Mouse (Mus musculus): ENCODE measurements at regions not wholly inside any gene's neighbourhood (a gene's known extent, or its start where the extent isn't known, plus 50 kb on each side); places are given as distances from the start of the nearest gene placed in this dataset.

GRCm38 (mm10) chr2:159645861-159646260, 688.1 kb downstream of the Gm826 start:
- peak; percentile 6 to 8 for DNase-seq (ENCODE audit: low spot score in 2 of 2)

DNA sequence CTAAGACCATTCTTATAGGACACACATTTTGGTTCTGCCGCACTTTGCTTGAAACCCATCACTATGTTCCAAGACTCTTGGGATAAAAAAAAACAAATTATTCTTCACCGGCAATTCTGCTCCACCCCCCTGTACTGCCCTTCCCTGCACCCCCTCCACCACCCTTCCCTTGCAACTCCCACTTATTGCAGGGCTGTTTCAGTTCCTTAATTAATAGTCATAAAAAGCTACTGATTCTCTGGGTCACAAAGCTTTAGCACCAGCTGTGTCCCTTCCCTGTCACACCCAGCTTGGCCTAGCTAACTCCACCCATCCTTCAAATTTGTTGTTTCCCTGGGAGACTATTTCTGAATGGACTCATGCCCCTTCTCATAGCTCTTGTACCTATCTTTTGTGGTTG, 687.4 kb downstream of the Gm826 start:
- no peak for DNase-seq (ENCODE audit: low spot score in 2 of 2)

DNA sequence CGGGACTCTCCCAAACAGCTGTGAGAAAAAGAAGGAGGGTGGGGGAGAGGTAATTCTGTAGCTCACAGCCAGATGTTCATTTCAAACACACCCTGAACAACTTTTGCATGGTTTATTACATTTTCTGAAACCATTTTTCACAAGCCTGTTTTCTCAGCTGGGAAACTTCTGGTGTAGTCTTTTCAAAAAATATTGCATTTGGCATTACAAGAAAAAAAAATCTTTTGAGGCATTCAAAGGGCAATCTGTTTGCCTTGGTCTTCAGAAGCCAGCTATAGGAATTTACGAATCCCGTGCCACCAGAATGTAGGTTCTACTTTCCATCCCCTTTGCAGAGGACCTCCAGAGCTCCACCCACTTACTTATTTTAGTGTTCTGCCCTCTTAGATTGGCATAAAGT, 681.7 kb downstream of the Gm826 start:
- DNase-seq (ENCODE audit: low spot score in 2 of 2) = no peak

DNA sequence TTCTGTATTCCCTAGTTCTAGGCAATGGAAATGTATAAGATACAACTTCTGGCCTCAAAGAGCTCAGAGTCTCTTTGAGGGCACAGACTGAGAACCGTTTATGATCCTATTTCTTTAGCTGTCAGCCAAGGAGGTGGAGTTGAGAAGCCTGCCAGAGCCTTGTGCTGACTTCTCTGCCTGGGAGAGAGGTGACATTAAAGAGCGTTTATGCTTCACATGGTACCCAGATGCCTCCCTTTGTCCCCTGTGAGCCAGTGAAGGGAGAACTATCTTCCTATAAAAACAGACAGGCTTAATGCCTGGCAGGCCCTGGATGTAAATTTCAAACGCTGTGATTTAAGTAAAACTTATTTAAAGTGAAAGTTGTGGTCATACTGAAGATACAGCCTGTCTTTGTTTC, 657.1 kb downstream of the Gm826 start:
- no peak for DNase-seq (ENCODE audit: low spot score in 2 of 2)

DNA sequence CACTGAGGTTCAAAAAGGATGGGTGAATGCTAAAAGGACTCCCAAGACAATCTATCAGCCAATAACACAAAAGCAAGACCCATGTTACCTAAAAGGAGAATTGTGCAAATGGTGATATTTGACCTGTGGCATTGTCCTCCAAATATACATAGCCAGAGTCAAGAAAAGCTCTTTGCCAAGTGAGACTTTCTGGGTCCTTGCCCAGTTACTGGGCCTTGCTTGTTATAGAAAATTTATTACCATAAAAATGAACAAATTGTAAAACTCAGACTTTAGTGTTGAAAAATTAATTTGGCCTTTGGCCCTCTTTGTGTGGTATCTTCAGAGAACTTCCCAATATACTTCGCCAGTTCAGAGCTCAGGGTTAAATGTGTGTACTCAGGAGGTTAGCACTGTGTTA, 653.3 kb downstream of the Gm826 start:
- no peak for DNase-seq (ENCODE audit: low spot score in 2 of 2)

- DNase-seq (ENCODE audit: low spot score in 2 of 2) = no peak
These were observed 630.9 kb downstream of the Gm826 start for GRCm38 (mm10) chr2:159703100-159703499.

DNA sequence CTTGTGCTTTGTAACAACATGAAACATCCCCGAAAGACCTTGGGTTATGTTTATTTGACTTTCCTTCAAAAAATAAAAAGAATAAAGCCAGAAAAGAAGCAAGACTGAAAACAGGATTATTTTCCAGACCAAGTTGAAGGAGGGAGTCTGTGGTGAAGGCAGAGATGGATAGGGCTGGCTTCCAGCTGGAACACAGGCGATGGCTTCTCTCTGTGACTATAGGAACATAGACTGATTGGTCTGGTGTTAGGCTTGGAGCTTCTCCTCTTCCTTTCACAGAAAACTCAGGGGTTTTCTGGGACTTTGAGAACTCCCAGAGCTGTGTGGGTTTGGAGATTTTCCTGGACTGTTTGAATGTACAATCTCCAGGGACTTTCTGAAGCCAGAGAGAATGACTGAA, 625.8 kb downstream of the Gm826 start:
- DNase-seq (ENCODE audit: low spot score in 2 of 2) = no peak

DNA sequence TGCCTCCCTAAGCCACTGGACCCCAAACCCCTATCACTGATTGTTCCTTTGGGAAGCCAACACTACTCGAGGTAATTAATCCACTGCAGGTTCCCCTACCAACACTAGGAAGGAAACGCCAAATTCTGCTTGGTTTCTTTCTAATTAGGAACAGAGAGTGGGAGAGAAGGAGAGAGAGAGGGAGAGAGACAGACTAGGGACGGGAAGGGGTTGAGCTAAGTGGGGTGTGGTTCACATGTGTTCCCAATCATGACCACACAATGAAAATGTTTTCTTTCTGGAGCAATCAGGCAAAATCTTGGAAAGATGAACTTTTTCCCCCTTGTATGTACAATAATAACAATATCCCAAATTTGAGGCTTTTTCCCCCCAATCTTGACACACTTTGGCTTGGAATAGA, 619.3 kb downstream of the Gm826 start:
- no peak for DNase-seq (ENCODE audit: low spot score in 2 of 2)

- no peak for DNase-seq (ENCODE audit: low spot score in 2 of 2)
These were observed 615.2 kb downstream of the Gm826 start for GRCm38 (mm10) chr2:159718738-159719137.

- no peak for DNase-seq (ENCODE audit: low spot score in 2 of 2)
These were observed 608.5 kb downstream of the Gm826 start for GRCm38 (mm10) chr2:159725158-159726076.

- no peak for DNase-seq (ENCODE audit: low spot score in 2 of 2)
These were observed 604.7 kb downstream of the Gm826 start for GRCm38 (mm10) chr2:159729301-159729700.

DNA sequence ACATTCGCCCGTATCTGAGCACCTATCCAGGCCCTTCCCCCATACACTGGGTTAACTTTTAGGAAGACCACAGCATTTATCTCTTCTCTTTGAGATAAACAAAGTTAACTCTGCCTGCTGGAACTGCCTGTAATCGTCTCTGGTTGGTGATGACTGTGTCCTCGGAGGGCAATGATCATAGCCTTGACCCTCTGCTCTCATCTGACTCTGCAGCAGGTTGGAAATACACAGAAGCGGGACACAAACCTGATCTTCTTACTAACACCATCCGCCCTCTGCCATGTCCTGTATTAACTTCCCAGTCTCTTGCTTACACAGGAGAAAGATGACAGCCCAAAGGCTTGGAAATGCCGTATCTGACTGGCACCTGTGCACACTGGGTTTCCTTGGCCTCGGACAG, 603.7 kb downstream of the Gm826 start:
- no peak for DNase-seq (ENCODE audit: low spot score in 2 of 2)

DNA sequence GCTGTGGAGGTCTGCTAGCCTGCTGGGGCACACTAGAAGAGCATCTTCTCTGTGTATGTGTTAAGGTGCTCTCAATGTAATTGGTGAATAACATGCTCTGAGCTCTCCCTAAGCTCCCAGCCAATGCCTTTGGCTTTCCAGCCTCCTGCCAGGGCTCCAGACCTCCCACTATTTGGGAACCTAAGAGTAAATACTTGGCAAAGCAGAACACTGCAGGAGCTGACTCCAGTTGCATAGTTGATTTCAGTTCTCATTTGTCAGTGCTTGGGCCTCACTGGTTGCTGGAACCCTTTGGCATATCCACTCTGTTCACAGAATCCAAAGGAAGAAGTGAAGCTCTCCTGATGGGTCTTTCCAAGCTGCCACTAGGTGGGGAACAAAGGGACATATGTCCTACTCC, 602.7 kb downstream of the Gm826 start:
- DNase-seq (ENCODE audit: low spot score in 2 of 2) = no peak

DNA sequence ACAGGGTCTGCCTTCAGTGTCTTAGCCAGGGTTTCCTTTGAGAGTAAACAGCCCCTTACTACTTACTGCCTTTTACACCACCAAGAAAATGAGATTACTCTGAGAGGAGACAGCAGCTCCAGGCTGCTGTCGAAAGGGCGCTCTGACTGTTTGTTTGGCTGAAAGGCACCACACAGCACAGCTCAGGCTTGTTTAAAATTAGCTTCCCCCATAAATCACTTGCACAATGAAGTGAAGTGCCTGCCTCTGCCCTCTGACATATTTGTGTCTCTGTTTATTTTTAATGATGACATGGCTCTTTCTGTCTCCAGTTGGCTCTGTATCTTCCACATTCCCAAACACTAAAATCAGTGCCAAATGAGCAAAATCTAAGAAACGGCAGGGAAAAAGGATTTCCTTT, 601.5 kb downstream of the Gm826 start:
- peak in 1 of 2 experiments; percentile 3 for DNase-seq (ENCODE audit: low spot score in 2 of 2)

GRCm38 (mm10) chr2:159734576-159734975, 599.4 kb downstream of the Gm826 start:
- DNase-seq (ENCODE audit: low spot score in 2 of 2) = no peak

GRCm38 (mm10) chr2:159755541-159756011, 578.4 kb downstream of the Gm826 start:
- no peak for DNase-seq (ENCODE audit: low spot score in 2 of 2)

GRCm38 (mm10) chr2:159760806-159761205, 573.2 kb downstream of the Gm826 start:
- DNase-seq (ENCODE audit: low spot score in 2 of 2) = no peak

DNA sequence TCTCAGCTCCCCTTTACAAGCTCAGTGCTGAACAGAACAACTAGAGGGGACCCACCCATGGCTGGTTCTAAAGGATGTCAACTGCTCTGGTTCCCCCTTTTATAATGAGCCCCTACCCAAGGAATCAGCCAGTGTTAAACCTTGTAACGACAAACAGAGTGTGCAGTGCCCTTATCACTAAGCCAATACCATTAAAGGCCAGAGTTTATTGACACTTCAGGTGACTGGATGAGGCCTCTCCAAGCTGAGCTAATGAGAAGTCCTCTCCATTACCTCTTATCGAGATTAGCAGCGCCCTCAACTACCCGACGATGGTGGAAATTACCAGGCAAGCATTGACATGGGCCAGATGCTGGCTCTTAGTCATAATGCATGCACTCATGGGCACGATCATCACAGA, 570.8 kb downstream of the Gm826 start:
- DNase-seq (ENCODE audit: low spot score in 2 of 2) = no peak

Data from spleen, postnatal 36 days (tissue).